1 mouse cellular context compared by ENCODE assay signal in genomic region chr4:116439383-116439782, GRCm38 (mm10).
TF ChIP-seq lines count a peak whose summit lies in the region.

No protein-coding gene starts in this region.

TF ChIP-seq in CH12.LX, 34 proteins besides CTCF, POLR2A, EP300 and RAD21 (continued from another document):
- TF ChIP-seq JUN (IDR thresholded peaks at IDR 0.05; ENCODE audit: insufficient read depth, low read depth, low read length) (no peak), MYC (IDR thresholded peaks at IDR 0.05; ENCODE audit: low read depth, low read length) (no peak)
